Mouse (Mus musculus): ENCODE data around the gene Tmem43.
"Not testable (repeated sequence)": the region's sequence is repeated elsewhere in the genome, so short reads cannot be mapped to it uniquely, and the experiment has no call there.

The Tmem43 gene

DNA sequence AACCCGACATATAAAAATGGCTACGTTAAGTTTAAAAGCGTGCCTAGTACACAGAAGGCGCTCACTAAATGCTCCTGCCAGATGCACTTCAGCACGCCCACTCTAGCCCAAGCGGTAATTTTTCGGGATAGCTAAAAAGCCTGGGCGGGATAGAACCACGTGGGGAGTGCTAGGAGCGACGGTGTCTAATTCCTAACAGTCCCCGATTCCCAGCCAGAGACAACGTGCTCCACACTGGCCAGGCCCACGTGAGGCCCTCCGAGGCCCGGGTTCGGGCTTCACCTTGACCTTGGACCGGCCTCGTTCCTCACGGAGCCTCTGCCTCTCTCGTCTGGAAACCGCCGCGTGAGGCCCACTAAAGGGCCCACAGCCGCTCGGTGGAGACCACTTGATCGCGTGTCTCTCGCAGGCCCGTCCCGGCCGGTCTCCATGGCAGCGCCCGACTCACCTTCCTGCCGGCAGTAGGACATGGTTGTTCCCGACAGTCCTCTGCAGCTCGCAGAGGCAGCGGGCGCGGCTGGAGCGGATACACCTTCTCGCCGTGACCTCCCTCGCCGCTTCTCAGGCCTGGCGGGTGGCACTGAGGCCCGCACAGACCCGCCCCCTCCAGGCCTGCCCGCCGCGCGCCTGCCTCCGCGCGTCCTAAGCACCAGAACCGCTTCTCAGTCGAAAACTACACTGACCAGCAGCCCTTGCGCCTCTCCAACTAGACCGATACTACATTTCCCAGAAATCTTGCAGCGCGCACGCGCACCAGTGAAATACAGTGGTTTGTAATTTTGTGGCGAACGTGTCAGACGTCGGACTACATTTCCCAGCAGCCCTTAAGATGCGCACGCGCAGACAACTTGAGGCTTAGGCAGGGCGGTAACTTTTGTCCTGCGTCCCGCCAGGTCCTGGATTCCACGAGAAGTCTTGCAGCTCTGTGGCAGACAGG is at the start of gene Tmem43, which contains the start of gene Chchd4:
Tmem43 (plus strand) TSS at position 836 of the 937 bp plus-strand sequence.
Chchd4 (minus strand) TSS at position 679 of the 937 bp plus-strand sequence.
- DNase-seq (ENCODE audit: low spot score in 2 of 2) = peak; percentile 97 to 98

DNA sequence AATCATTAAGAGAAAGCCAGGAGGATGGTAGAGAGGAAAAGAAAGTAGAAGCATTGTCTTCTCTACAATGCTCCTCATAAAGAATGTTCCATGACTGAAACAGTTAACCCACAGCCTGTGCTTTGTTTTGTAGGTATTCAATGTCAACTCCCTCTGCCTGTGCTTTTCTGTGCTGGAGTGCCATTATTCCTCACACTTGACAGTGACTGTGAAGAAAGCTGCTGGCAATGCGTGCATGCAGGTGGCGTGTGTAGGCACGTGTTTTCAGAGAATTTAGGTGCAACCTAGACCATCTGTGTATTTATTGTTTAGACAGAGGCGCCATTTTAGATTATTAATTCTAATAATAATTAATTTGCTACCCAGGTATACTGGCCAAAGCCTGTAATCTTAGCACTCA is 49.4 kb upstream of the Tmem43 start:
- no peak for DNase-seq (ENCODE audit: low spot score in 2 of 2)

DNA sequence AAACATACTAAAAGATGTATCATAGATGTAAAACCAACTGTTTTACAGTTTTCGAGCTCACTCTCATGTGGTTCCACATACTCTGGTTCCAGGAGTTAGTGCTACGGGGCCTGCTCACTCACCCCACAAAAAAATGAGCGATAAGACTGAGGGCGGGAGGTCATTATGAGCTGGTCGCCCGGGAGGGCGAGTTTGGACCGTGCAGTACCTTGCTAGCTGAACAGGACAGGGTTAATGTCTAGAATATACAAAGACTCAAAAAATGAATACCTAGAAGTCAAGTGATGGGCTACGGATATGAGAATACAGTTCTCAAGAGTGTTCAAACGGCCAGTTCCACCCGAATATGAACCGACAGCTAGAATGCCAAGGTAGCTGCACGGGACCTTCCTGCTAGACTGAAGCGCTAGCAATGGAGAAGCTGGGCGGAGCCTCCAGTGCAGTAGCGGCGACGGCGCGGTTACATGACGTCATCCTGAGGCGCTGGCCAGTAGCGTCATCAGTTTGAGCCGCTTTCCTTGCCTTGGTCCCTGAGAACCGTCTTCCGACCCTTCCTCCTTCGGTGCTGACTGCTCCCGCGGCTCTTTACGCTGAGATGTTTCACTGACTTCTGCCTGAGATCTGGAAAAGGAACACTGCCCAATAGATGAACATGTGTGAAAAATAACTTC is 32.9 kb upstream of the Tmem43 start:
- DNase-seq (ENCODE audit: low spot score in 2 of 2) = peak; percentile 90 to 96

DNA sequence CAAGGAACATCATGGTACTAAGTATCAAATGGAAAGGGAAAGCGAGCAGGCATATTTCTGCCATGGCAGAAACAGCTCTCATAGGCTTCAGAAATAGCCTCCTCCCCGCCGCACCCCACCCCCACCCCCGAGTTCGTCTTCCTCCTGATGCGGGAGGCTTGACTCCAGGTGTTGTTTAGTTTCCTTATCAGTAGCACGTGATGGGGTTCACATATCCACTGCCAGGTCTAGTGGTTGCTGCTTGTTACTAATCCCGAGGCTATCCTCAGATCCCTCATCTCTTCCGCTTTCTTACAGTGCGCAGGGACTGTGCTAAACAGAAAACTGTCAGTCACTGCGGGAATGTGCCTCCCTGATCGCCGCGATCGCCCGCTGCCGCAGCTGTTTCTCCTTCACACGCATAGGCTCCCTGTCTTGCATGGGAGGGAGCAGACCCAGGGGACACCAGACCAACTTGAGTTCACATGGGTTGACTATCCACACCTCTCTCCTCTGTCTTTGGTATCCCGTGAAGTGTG is 32.3 kb upstream of the Tmem43 start:
- DNase-seq (ENCODE audit: low spot score in 2 of 2) = no peak

DNA sequence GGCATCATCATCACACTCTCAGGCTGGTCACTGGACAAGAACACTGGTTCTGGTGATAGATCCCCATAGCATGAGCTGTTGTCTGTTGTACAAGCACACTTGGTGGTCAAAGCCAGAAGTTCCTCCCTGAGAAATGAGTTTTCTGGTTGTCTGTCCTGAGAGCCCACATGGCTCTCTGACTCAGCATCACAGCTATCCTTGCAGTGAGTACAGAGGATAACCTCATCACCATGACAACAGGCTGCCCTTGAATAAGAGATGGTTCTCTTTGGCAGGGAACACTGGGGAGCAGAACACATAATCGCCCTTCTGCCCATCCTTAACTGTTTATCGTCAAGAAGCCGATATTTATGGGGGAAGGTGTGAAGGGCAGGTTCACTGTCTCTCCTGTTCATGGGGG is 28.2 kb upstream of the Tmem43 start:
- no peak for DNase-seq (ENCODE audit: low spot score in 2 of 2)

DNA sequence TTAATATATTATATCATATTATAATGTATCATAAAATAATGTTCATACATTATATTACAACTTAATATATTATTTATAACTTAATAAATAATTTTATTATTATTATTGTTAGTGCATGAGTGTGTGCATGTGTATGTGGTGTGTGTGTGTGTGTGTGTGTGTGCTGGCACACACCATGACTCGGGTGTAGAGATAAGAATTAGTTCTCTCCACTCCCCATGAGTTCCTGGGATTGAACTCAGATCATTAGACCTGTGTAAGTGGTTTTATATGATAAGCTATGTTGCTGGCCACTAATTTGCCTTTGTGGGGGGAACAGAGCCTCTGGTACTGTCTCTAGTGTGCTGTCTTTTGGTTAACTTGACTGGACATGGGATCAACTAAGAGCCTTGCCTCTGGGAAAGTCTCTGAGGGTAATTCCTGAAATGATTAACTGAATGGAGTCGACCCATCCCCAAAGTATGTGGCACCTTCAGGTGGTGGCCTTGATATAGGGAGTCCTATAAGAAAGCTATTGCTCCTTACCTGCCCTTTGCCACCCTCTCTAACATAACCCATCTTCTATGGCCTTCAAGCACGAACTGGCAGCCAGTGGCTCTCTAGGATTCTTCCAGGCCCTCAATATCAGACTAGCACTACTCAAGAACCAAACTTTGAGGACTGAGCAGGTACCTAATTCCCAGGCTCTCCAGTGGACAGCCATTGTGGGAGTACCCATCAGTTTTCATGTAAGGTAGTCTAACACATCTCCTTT is 23.9 kb upstream of the Tmem43 start:
- no peak for DNase-seq (ENCODE audit: low spot score in 2 of 2)

DNA sequence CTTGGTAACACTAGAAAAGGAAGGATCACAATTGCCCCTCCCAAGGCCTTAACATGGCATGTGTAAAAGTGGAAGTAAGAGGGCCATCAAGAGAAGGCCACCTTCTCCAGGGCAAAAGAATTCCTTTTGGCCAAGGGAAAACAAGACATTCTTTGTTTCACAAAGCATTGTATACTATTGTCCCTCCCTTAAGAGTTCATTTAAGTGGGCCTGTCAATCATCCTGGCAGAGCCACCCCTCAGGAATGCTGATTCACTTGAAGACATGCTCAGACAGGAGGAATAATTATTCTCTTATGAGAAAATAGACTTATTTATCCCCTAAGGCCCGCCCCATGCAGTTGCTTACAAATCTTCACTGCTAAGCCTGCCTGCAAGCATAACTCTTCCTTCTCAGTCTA is 21.4 kb upstream of the Tmem43 start:
- no peak for DNase-seq (ENCODE audit: low spot score in 2 of 2)

DNA sequence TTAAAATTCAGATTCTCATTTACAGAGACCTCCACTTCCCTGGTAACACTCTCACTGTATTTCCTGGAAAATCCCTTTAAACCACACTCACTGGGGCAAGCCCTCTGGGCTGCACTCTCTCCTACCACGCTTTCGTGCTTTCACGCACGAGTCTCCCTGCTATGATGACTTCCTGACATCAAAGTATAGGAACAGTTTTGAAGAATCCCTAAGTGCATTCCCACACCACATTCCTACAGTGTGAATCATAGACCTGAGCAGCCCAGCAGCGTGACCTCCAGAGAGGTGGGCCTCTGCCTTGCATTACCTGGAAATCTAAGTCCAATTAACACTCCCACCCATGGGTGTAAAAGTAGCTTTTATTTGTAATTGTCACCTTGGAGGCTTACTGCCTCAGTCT is 19.0 kb upstream of the Tmem43 start:
- no peak for DNase-seq (ENCODE audit: low spot score in 2 of 2)

DNA sequence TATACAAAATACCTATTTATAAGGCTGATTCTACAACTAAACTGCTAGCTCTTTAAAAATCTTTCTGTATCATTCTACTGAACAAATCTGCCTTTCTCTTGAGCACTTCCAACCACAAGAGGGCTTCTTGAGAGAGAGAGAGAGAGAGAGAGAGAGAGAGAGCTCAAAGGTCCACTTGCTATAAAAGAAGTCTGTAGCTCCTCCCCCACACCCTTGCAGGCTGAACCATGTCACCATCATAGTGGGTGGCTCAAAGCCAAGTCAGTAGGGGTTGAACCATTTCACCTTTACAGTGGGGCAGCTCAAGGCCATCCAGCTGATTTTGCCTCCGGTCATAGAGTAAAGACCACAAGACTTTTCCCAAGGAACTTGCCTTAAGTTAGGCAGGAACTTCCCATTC is 14.0 kb upstream of the Tmem43 start:
- no peak for DNase-seq (ENCODE audit: low spot score in 2 of 2)

DNA sequence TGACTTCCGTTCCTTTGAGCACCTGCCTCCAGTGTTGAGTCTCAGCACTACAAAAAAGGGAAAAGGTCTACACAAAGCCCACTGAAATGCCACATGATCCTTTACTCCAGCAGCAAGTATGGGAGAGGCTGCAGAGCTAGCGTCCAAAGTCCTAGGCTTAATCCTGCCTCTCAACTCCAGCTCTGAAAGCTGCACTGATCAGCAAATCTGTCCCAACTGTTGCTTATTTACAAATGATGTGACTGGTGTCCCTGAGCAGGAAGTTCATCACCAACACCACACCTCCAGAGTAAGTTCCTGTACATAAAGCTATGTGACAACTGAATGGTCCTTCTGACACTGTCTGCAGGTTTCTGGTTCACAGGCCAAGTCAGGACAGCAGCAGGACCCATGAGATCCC is 7.7 kb upstream of the Tmem43 start:
- no peak for DNase-seq (ENCODE audit: low spot score in 2 of 2)

DNA sequence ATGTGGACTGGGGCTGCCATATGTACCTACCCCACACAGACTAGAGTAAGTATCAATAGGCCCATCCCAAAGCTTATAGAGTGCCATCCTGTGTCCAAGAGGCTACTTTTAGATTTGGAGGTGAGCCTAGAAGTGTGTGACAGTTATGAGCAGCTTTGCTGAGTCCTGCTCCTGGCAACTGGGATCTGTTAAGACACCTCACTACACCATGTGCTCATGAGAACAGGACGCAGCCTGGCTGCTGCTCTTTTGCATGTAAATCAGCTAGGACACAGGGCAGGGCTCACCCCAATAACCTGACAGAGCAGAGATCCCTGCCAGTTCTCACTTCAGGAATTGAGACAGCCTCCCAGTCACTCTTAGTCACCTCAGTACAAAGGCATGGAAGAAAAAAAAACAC is 6.4 kb upstream of the Tmem43 start:
- DNase-seq (ENCODE audit: low spot score in 2 of 2) = no peak

DNA sequence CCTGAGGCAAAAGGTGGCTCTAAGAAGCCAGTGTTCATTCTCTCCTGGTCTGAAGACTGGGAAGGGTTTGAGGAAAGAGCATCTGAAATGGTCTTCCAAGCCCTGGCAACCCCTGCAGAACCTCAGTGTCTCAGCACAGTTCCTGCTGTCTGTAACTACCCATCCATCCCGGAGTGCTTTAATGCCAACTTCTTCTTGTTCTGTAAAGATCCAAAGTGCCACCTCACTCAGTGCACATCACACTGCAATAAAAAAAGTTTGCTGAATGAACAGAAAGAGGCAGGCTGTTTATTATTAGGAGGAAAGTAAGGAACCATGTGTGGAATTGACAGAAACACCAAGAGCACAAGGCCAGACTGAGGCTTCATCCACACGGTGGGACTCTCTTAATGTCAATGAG is 2.8 kb upstream of the Tmem43 start:
- no peak for DNase-seq (ENCODE audit: low spot score in 2 of 2)

DNA sequence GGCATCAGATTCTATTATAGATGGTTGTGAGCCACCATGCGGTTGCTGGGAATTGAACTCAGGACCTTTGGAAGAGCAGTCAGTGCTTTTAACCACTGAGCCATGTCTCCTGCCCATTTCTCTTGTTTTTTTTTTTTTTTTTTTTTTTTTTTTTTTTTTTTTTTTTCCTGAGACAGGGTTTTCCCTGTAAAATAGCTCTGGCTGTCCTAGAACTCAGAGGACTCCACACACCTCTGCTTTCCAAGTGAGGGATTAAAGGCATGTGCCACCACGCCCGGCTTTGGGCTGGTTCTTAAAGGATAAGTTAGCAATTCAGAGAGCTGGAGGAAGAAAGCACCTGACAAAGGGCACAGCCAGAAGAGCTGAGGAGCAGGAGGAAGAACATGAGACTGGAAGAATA is 2.1 kb upstream of the Tmem43 start:
- not testable (repeated sequence) for DNase-seq (ENCODE audit: low spot score in 2 of 2)

DNA sequence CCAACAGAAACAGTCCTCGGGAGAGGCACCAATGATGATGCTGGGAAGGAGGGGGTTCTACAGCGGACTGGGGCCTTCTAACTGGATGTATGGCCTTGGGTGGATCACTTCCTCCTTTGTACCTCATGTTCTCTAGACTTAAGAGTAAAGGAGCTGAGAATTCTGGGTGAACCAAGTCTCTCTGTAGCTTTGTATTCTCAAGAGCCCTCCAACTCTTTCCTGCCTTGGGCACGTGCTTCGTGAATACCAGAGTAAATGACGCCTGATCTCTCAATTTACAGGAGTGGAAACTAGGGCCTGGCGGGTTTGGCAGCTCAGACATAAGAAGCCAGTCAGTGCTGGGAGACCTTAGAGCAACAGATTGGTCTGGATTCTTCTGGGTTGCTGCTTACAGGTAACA is 1.2 kb upstream of the Tmem43 start:
- no peak for DNase-seq (ENCODE audit: low spot score in 2 of 2)

DNA sequence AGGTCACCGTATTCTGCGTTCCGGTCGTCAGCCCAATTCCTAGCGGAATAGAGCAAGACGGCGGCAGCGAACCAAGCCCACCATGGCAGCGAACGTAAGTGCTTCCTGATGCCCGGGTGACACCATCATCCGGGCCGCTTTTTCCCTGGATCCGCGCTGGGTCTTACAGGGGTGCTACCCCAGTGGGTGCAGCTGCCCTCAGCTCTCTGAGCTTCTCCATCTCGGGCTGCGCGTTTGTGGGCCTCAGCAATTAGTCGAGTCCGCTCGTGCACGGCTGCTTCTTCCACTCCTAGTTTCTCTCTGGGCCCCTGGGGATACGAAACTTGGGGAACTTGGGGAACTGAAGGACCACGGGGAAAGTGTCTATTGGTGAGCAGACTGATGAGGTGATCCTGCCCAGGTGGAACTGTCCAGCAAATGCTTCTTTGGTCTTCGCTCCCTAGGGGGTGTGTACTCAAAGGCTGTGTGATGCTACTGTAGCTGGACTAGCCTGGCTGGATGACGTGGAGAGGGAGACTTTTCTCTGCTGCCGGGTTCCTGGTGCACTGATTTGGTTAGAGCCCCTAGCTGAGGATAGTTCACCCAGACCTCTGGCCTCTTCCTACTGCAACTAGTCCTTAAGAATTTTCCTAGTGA is 420 bp downstream of the Tmem43 start:
- no peak for DNase-seq (ENCODE audit: low spot score in 2 of 2)

DNA sequence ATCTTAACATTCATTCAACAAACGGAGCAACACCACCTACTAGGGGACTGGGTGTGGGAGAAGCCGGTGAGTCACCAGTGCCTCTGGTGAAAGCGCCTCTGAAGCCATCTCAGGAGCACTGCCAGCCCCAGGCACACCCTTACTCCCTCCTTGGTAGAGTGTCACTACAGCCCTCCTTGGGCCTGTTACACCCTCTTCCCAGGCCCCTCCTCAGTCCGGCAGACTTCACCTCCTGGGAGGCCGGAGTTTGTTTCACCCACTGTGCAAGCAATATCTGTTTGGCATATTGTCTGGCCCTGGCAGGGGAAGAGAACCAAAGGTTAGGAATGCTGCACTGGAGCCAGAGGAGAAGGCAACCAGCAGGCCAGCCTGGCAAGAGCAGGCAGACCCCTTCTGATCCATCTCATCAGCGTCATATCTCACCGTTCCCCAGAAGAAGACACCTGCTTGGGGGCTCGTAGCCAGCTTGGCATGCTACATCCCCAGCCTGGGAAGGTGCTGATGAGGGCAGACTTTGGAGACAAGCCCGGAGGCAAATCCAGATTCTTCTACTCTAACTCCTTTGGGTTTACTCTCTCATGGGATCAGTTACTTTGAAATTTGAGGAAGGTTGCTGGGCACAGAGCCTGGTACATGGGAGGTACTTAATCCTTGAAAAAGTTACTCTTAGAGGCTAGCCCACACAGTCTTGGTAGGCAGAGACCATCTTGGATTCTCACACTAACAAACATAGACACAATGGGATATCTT is 1.1 kb downstream of the Tmem43 start:
- DNase-seq (ENCODE audit: low spot score in 2 of 2) = no peak

DNA sequence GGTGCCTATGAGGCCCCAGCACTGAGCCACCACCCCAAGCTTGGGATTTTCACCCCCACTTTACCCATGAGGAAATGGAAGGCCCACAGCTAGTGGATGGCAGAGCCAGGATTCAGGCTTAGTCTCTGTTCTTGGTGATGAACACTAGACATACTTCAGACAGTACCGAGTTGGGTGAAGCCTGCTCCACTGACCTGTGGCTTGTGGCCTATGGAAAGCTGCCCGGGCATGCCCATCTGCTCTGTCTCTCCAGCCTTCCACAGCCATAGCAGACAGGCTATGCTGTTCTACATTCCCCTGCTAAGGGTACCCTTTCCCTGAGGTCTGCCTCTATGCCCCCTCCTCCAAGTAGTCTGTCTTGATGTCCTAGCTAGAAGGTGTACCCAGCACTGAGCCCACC is 3.0 kb downstream of the Tmem43 start:
- DNase-seq (ENCODE audit: low spot score in 2 of 2) = no peak

DNA sequence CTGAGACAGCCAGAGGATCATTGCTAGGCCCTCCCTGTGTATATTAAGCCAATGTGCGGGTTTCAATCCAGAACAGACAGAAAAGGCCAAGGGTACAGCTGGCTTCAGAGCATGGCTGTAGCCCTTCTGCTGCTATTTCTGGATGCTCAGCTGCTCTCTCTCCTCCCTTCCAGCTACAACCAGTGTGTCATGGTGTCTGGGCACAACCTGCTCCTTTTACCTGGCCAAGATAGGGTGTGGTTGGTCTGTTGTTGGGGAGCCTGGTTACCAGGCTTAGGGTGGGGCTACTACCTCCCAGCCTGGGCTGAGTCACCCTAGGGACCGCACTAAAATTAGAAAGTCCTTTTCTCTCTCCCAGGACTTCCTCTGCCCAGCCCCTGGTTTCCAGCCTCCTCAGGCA is 9.9 kb downstream of the Tmem43 start:
- DNase-seq (ENCODE audit: low spot score in 2 of 2) = no peak

DNA sequence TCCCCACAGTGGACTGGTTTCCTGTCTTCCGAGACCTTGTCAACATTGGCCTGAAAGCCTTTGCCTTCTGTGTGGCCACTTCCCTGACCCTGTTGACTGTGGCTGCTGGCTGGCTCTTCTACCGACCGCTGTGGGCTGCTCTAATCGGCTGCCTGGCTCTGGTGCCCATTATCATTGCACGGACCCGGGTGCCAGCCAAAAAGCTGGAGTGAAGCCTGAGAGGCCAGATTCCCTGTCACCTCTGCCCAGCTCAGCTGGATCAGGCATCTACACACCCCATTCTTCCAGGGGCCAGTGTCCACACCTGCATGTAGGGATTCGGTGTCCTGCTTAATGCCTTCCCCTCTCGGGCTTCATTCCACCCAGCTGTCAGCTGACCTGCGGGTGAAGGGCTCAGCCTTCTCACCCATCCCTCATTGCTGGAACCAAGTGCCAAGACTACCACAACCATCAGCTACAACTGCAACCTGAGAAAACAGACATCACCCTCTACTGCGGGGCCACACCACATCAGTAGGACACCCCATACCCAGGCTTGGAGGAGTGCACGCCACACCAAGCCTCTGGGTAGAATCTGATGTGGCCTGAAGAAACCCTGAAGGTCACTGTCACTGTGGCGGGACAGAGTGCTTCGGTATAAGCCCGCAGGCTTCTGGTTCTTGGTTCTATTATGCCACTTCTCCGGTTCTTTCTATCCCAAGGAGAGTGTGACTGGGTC is 13.4 kb downstream of the Tmem43 start:
- DNase-seq (ENCODE audit: low spot score in 2 of 2) = no peak

DNA sequence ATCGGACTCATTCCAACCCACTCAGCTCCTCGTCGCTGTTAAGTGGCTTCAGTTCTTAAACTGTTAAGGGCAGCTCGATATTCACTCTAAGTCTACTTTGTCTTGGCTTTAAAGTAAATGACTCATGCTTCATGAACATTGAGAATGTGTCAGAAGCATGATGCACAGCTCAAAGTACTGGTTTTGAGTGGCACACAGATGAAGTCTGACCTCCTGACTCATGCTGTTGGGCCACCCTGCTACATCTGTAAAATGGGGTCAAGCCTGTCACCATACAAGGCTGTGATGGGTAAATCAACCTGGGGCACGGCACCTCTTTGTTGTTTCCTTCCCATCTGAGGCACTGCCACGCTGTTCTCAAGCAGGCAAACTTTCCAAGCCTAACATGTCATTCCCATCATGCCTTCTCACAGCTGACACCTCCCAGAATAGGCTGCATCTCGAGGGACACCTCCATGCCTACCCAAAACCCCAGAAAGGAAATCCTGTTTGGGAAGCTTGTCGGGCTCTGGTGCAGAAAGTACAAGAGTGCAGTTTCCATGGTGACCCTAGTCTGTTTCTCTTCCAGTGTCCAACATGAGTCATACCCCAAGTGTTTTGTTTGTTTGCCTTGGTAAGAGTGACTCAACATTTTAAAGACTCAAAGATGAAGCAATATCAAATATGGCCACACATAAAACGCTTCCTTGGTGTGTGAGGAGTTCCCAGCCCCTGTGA is 15.2 kb downstream of the Tmem43 start:
- no peak for DNase-seq (ENCODE audit: low spot score in 2 of 2)

All from spleen, postnatal 4 days (tissue).